Mouse (Mus musculus): ENCODE measurements around the gene Soat2.

Gene Soat2

GRCm38 (mm10) chr15:102150301-102151135, at the start of gene Soat2:
Gene Soat2 (plus strand): TSS chr15:102150526.
- DNase-seq, result peak; percentile 30

GRCm38 (mm10) chr15:102100996-102101671, 49.2 kb upstream of the Soat2 start:
- no peak for DNase-seq

GRCm38 (mm10) chr15:102101672-102102541, 48.4 kb upstream of the Soat2 start:
- DNase-seq, result no peak

- no peak for DNase-seq
Observed at GRCm38 (mm10) chr15:102102548-102103121, 47.7 kb upstream of the Soat2 start.

- DNase-seq, result no peak
Observed at GRCm38 (mm10) chr15:102103371-102103946, 46.9 kb upstream of the Soat2 start.

- no peak for DNase-seq
Observed at GRCm38 (mm10) chr15:102103947-102104555, 46.3 kb upstream of the Soat2 start.

- DNase-seq, result no peak
Observed at GRCm38 (mm10) chr15:102105360-102105759, 45.0 kb upstream of the Soat2 start.

GRCm38 (mm10) chr15:102105764-102106730, 44.3 kb upstream of the Soat2 start:
- peak; percentile 72 for DNase-seq

GRCm38 (mm10) chr15:102106754-102107456, 43.4 kb upstream of the Soat2 start:
- no peak for DNase-seq

- DNase-seq, result peak; percentile 77
Observed at GRCm38 (mm10) chr15:102107689-102108573, 42.4 kb upstream of the Soat2 start.

GRCm38 (mm10) chr15:102108651-102109525, 41.4 kb upstream of the Soat2 start:
- peak; percentile 81 for DNase-seq

GRCm38 (mm10) chr15:102110271-102110670, 40.1 kb upstream of the Soat2 start:
- no peak for DNase-seq

- no peak for DNase-seq
Observed at GRCm38 (mm10) chr15:102110701-102111494, 39.4 kb upstream of the Soat2 start.

- no peak for DNase-seq
Observed at GRCm38 (mm10) chr15:102111495-102111829, 38.9 kb upstream of the Soat2 start.

- no peak for DNase-seq
Observed at GRCm38 (mm10) chr15:102112181-102112580, 38.1 kb upstream of the Soat2 start.

- no peak for DNase-seq
Observed at GRCm38 (mm10) chr15:102112827-102113226, 37.5 kb upstream of the Soat2 start.

- no peak for DNase-seq
Observed at GRCm38 (mm10) chr15:102113674-102114073, 36.7 kb upstream of the Soat2 start.

Measured in thymus, postnatal 14 days (tissue).